Mouse (Mus musculus): ENCODE data around the gene Gm47429. TPM values are rescaled to one million over a fixed set of nuclear protein-coding genes. Genes with fewer than 3 reads are reported as not detected.
"Not testable (repeated sequence)": the region's sequence is repeated elsewhere in the genome, so short reads cannot be mapped to it uniquely, and the experiment has no call there.

Gene Gm47429
- polyA plus RNA-seq (2016; fragmentation: Nextera tagmentation; extraction: Ambion mirVana) = not detected in 2 replicates

DNA sequence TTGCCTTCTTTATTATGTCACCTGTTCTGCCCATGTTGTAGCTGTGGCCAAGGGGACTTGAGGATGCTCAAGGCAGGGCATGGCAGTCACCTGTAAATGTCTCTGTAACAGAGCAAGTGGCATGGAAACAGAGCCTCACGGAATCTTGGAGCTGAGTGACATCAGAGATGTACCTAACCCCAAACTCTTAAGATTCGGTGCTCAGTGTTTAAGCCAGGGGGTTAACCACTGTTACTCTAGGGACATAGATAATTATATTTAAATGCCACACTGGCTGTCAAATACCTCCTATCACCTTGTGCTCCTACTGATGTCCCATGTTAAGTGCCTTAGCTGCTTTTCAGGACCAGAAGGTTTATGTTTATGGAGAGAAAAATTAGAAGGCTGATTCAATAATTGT lies at the start of gene Gm47429:
Gene Gm47429 (minus strand): TSS at position 101 of the 400 bp plus-strand sequence.
- no peaks in the 10 kb centered on the region for H3K9me3 ChIP-seq
- H3K9ac ChIP-seq (replicated peaks) = no peak within 1 kb of the TSS
- H3K27ac ChIP-seq = no peak within 1 kb of the TSS
- no peaks in the 10 kb centered on the region for H3K4me1 ChIP-seq (replicated peaks)
- H3K4me2 ChIP-seq = no peak within 1 kb of the TSS
- 87% methylated on average over 2 of the region's 2 CpGs for WGBS
- H3K27me3 ChIP-seq = no peaks in the 10 kb centered on the region
- ATAC-seq (ENCODE audit: insufficient number of reproducible peaks, insufficient read depth, low FRiP score, low TSS enrichment, low read depth) = no peak
- H3K36me3 ChIP-seq = no peaks in the 10 kb centered on the region
- no peak within 1 kb of the TSS for H3K4me3 ChIP-seq (replicated peaks)

DNA sequence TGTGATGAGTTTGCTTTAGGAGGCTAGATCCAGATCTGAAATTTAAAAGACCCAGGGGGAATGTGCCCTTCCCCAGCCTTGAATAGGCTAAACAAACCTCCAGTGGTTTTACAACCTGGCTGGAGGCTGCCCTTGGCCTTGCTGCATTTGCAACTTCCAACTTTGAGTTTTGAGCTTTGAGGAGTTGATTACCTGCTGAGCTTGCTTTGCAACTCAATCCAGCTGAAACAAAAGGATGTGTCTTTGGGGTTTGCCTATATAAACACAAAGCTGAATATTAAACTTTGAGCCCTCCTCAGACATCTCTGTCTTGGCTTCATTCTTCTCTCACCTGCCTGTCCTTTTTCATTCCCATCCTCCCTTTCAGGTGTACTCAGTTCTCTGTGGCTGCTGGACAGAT lies 44.8 kb upstream of the Gm47429 start:
- not testable (repeated sequence) for H3K4me3 ChIP-seq (replicated peaks); H3K4me1 ChIP-seq (replicated peaks); H3K9me3 ChIP-seq; H3K36me3 ChIP-seq; H3K4me2 ChIP-seq; H3K27ac ChIP-seq; ATAC-seq (ENCODE audit: insufficient number of reproducible peaks, insufficient read depth, low FRiP score, low TSS enrichment, low read depth); H3K9ac ChIP-seq (replicated peaks); H3K27me3 ChIP-seq

DNA sequence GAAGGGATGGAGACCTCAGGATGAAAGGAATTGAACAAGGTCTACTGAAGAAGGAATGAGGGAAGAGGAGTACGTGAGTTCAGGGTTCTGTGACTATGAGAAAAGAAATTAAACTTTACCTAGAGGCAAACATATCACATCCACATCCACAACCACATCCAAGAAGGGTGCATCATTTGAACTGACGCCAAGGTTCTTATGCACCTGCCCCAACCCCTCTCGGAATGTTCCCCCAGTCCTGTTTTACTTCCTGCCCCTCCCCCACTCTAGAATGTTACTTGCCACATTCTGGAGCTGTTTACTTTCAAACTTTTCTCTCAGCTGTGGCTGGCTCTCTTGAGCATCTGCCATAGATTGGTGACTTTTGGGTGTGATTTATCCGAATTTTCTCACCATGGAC lies 23.3 kb upstream of the Gm47429 start, which contains the start of gene Nutm2:
Gene Nutm2 (plus strand): TSS at position 301 of the 400 bp plus-strand sequence.
- 72% methylated on average over 4 of the region's 4 CpGs for WGBS
- Histone ChIP-seq H3K4me2 (no peak within 1 kb of the TSS), H3K27ac (no peak within 1 kb of the TSS), H3K36me3 (no peaks in the 10 kb centered on the region), H3K9ac (replicated peaks) (no peak within 1 kb of the TSS), H3K4me1 (replicated peaks) (no peaks in the 10 kb centered on the region), H3K9me3 (no peaks in the 10 kb centered on the region), H3K27me3 (no peaks in the 10 kb centered on the region), H3K4me3 (replicated peaks) (no peak within 1 kb of the TSS)
- ATAC-seq (ENCODE audit: insufficient number of reproducible peaks, insufficient read depth, low FRiP score, low TSS enrichment, low read depth) = no peak

DNA sequence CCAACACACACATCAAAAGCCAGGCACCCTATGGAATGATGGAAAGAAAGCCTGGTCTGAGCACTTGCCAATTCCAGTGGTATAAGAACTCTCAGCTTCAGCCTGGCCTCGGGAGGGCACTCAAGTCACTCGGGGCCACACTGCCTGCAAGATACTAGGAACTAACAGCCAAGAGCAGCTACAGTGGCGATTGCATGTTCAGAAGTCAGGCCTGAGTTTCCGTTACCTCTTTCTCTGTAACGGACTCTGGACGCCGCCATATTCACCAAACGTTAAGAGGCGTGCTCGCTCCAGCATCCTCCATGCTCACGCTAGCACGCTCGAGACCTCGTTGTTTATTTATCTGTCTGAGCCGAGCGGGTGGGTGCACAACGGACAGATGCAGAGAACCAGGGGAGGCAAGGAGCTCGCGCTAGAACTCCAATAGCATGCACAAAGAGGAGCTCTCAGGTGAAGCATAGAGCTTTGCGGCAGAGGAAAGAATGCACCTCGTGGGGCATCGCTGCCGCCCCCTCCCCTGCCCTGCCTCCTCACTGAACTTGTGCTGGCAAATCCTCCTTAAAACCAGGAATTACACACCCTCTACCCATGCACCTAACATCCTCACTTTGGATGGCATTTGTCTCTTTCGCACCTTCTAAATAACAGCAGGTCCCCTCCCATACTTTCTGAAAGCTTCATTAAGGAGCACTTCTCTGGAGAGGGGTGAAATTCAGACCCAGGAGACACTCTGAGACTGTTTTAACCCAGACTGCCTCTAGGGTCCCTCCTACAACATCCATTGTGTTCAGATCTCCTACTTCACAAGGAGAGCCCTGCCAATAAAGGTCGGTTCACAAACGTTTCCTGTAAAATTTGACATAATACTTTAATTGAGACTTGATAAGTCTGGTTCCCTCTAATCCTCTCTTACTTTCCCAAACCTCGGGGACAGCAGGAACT lies 21.2 kb upstream of the Gm47429 start:
- no peaks in the 10 kb centered on the region for H3K4me1 ChIP-seq (replicated peaks)
- H3K9ac ChIP-seq (replicated peaks) = no peak overlapping the region
- no peak for ATAC-seq (ENCODE audit: insufficient number of reproducible peaks, insufficient read depth, low FRiP score, low TSS enrichment, low read depth)
- WGBS = 29% methylated on average over 27 of the region's 27 CpGs
- H3K4me3 ChIP-seq (replicated peaks) = peak overlapping the region; percentile 33
- no peak overlapping the region for H3K27ac ChIP-seq
- no peaks in the 10 kb centered on the region for H3K36me3 ChIP-seq
- H3K4me2 ChIP-seq = peak overlapping the region; percentile 54
- H3K27me3 ChIP-seq = no peaks in the 10 kb centered on the region
- H3K9me3 ChIP-seq = no peaks in the 10 kb centered on the region

DNA sequence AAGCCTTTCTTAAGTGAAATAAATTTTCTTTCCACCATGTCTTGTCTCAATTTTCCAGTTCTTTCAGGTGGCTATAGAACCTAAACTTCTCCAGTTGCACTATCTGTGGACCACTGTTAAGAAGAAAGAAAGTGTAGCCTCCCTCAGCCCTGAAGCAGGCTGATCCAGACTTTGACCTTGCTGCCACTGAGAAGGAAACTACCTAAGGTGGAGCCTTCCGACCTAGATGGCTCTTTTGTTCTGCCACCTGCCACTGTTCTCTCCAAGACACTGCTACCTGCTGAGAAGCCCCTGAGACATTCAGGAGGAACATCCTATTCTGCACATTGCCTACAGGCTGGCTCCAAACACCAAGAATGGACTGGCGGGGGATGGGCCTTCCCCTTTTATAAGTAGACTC lies 16.7 kb upstream of the Gm47429 start:
- H3K4me2 ChIP-seq; H3K9me3 ChIP-seq; H3K9ac ChIP-seq (replicated peaks); H3K4me3 ChIP-seq (replicated peaks); H3K27ac ChIP-seq; H3K36me3 ChIP-seq; ATAC-seq (ENCODE audit: insufficient number of reproducible peaks, insufficient read depth, low FRiP score, low TSS enrichment, low read depth); H3K4me1 ChIP-seq (replicated peaks); H3K27me3 ChIP-seq: not testable (repeated sequence)
- 53% methylated on average over 2 of the region's 2 CpGs for WGBS

DNA sequence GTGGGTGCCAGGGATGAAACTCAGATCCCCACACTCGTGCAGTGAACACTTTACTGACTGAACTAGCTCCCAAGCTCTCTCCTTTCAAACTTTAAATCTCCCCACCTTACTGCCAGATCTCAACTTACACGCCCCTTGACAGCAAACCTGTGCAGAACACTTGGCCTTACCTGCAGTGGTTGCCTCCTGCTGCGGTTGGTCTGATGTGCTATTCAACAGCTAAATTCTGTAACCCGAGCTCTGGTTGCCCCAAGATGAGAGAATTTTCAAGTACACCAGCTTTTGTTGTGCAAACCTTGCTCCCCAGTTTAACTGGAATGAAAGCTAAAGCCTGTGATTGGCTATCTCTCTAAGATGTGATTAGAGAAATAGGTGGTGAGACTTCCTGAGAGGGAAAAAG lies 9.7 kb upstream of the Gm47429 start:
- H3K4me2 ChIP-seq = no peak overlapping the region
- H3K9me3 ChIP-seq = no peaks in the 10 kb centered on the region
- 18% methylated on average over 4 of the region's 4 CpGs for WGBS
- H3K36me3 ChIP-seq = no peaks in the 10 kb centered on the region
- no peaks in the 10 kb centered on the region for H3K27me3 ChIP-seq
- no peak for ATAC-seq (ENCODE audit: insufficient number of reproducible peaks, insufficient read depth, low FRiP score, low TSS enrichment, low read depth)
- H3K27ac ChIP-seq = no peak overlapping the region
- no peak overlapping the region for H3K4me3 ChIP-seq (replicated peaks)
- H3K9ac ChIP-seq (replicated peaks) = no peak overlapping the region
- H3K4me1 ChIP-seq (replicated peaks) = no peaks in the 10 kb centered on the region

DNA sequence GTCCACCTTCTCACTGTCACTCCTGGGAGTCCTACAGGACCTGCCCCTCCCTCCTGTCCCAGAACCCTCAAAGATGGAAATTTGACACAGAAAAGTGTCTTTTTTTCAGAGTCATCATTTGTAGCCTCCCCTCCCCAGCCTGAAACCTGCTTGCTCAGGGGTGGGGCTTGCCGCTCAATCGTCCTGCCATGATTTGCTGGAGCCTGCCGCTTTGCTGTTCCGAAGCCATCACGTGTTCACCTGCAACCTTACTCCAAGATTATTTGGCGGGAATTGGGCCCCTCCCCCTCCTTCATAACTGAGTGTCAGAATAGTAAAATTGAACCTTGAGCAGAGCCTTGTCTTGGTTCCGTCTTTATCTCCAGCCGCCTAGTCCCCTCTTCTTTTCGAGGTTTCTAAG lies 8.6 kb upstream of the Gm47429 start:
- not testable (repeated sequence) for H3K4me1 ChIP-seq (replicated peaks); ATAC-seq (ENCODE audit: insufficient number of reproducible peaks, insufficient read depth, low FRiP score, low TSS enrichment, low read depth)

DNA sequence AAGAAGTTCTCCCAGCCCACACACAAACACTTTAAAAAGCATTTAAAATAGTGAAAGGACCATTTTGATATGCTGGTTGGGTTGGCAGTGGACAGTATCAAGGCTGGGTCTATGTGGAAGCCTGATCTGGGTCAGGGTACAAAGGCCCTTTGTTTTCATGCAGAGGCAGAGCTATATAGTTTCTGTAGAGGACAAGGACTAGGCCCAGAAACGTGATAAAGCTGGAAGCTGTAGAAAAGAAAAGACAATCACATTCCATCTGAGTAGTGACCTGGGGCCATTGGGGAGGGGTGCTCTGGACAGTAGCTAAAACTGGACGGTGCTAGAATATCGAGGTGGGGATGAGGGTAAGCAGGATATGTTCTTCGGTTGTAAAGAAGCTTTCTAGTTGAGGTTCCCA lies 1.5 kb upstream of the Gm47429 start:
- 77% methylated on average over 4 of the region's 4 CpGs for WGBS
- Histone ChIP-seq H3K4me1 (replicated peaks) (no peaks in the 10 kb centered on the region), H3K9me3 (no peaks in the 10 kb centered on the region), H3K36me3 (no peaks in the 10 kb centered on the region), H3K4me3 (replicated peaks) (no peak overlapping the region), H3K27me3 (no peaks in the 10 kb centered on the region), H3K9ac (replicated peaks) (no peak overlapping the region), H3K4me2 (no peak overlapping the region), H3K27ac (no peak overlapping the region)
- ATAC-seq (ENCODE audit: insufficient number of reproducible peaks, insufficient read depth, low FRiP score, low TSS enrichment, low read depth) = no peak

More for the DNA sequence above, 8.6 kb upstream of the Gm47429 start:
- not testable (repeated sequence) for H3K27me3 ChIP-seq; H3K4me2 ChIP-seq; H3K9ac ChIP-seq (replicated peaks); H3K27ac ChIP-seq; H3K36me3 ChIP-seq; H3K4me3 ChIP-seq (replicated peaks); H3K9me3 ChIP-seq
- WGBS = 70% methylated on average over 9 of the region's 9 CpGs

DNA sequence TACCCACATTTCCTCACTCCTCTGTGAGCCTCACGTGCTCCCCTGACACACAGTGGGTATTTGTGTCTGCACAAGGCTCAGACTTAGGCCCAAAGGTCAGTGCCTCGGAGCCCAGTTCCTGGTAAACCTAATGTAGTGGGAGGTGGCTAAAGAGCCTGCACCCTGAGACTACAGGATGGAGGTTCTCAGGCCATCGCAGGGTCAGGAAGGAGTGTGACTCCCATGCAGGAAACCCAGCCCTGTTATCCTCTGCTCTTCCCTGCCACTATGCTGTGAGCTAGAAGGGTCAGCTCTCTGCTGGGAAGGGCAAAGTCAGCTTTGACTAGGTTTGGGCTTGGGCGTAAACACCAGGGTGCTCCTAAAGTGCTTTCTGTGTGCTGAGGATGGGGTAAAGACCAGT lies 17.0 kb downstream of the Gm47429 start:
- no peaks in the 10 kb centered on the region for H3K9me3 ChIP-seq
- no peak overlapping the region for H3K9ac ChIP-seq (replicated peaks)
- no peaks in the 10 kb centered on the region for H3K27me3 ChIP-seq
- H3K27ac ChIP-seq = no peak overlapping the region
- WGBS = 72% methylated on average over 4 of the region's 4 CpGs
- H3K4me2 ChIP-seq = no peak overlapping the region
- no peaks in the 10 kb centered on the region for H3K4me1 ChIP-seq (replicated peaks)
- peaks cover 94% of the 10 kb centered on the region for H3K36me3 ChIP-seq
- H3K4me3 ChIP-seq (replicated peaks) = no peak overlapping the region
- no peak for ATAC-seq (ENCODE audit: insufficient number of reproducible peaks, insufficient read depth, low FRiP score, low TSS enrichment, low read depth)

DNA sequence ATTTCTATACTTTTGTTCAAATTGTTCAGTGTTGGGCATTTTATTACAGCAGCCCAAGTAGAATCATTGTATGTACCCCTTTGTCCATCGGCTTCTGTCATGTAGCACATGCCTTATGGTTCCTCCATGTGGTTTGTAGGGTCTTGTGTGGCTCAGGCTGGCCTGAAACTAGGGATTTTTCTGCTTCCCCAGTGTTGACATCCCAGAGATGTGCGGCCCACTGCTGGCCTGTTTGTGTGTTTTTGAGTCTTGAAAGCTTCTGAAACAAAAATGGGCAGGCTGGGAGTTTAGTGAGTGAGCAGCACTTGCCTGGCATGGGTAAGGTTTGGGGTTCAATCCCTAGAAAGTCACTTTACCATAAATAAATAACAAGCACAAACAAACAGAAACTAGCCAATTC lies 19.2 kb downstream of the Gm47429 start:
- no peak overlapping the region for H3K9ac ChIP-seq (replicated peaks)
- H3K27ac ChIP-seq = no peak overlapping the region
- H3K9me3 ChIP-seq = no peaks in the 10 kb centered on the region
- no peak for ATAC-seq (ENCODE audit: insufficient number of reproducible peaks, insufficient read depth, low FRiP score, low TSS enrichment, low read depth)
- no peaks in the 10 kb centered on the region for H3K4me1 ChIP-seq (replicated peaks)
- H3K4me2 ChIP-seq = no peak overlapping the region
- 94% methylated on average over 2 of the region's 2 CpGs for WGBS
- H3K36me3 ChIP-seq = peaks cover 93% of the 10 kb centered on the region
- H3K27me3 ChIP-seq = no peaks in the 10 kb centered on the region
- H3K4me3 ChIP-seq (replicated peaks) = no peak overlapping the region

DNA sequence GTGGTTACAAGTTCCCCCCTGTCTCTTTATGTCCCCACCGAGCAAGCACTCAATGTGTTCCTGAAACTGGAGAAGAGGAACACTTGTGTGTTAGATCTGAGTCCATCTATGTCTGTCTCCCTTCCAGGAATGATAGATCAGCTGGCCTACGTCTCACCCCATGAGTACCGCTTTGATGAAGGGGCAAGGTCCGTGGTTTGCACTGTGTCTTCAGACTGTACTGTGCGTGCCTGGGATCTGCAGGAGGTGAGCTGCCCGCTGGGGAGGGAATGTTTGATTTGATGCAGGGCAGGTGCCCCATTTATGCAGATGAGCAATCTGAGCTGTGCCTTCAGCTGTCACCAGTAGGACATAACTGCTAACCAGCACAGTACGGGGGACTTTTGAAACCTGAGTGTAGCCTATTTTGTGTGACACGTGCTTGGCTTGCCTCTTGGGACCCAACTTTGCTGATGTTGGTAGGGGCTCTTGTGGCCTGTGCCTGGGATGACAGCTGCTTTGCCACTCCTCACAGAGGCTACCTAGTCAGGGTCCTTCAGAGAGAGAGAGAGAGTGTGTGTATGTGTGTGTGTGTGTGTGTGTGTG lies 20.0 kb downstream of the Gm47429 start:
- H3K27me3 ChIP-seq = no peaks in the 10 kb centered on the region
- H3K4me3 ChIP-seq (replicated peaks) = no peak overlapping the region
- no peak for ATAC-seq (ENCODE audit: insufficient number of reproducible peaks, insufficient read depth, low FRiP score, low TSS enrichment, low read depth)
- no peak overlapping the region for H3K27ac ChIP-seq
- 89% methylated on average over 8 of the region's 8 CpGs for WGBS
- no peak overlapping the region for H3K9ac ChIP-seq (replicated peaks)
- H3K36me3 ChIP-seq = peaks cover 86% of the 10 kb centered on the region
- no peak overlapping the region for H3K4me2 ChIP-seq
- peaks cover 4% of the 10 kb centered on the region; the same call in 1 of the 2 replicates for H3K4me1 ChIP-seq (replicated peaks)
- no peaks in the 10 kb centered on the region for H3K9me3 ChIP-seq

Data from limb, embryonic 12.5 days (tissue).